Mouse (Mus musculus) heart, embryonic 12.5 days (tissue): ENCODE data around the gene Slc51b. TPM values are rescaled to one million over a fixed set of nuclear protein-coding genes. Genes with fewer than 3 reads are reported as not detected.

ENCODE experiments used
- ATAC-seq: fragments of 200-750 bp; cut with Nextera tagmentation; 2 replicates; pipeline ENCODE4 v1.8.0; 2017; ENCODE audit warnings: moderate TSS enrichment, moderate library complexity; ENCODE audit not compliant: insufficient number of reproducible peaks, low FRiP score
- H3K27ac ChIP-seq: fragments of 300-500 bp; sonication (generic); 2 replicates; pipeline ENCODE4 v1.5.1; 2016; ENCODE audit warnings: mild to moderate bottlenecking, moderate library complexity; ENCODE audit not compliant: poor library complexity, severe bottlenecking
- H3K27me3 ChIP-seq: fragments of 300-500 bp; sonication (generic); replicated peaks from 2 replicates; pipeline ENCODE4 v1.6.1; 2016; ENCODE audit warnings: mild to moderate bottlenecking, moderate library complexity
- H3K36me3 ChIP-seq: fragments of 300-500 bp; sonication (generic); 2 replicates; pipeline ENCODE4 v1.6.1; 2016; ENCODE audit warnings: mild to moderate bottlenecking, moderate library complexity
- H3K4me1 ChIP-seq: fragments of 300-500 bp; sonication (generic); replicated peaks from 2 replicates; pipeline ENCODE4 v1.6.1; 2016; ENCODE audit warnings: mild to moderate bottlenecking
- H3K4me2 ChIP-seq: fragments of 300-500 bp; sonication (generic); 2 replicates; pipeline ENCODE4 v1.6.1; 2016; ENCODE audit warnings: mild to moderate bottlenecking, moderate library complexity
- H3K4me3 ChIP-seq: fragments of 300-500 bp; sonication (generic); 2 replicates; pipeline ENCODE4 v1.5.1; 2016; ENCODE audit warnings: mild to moderate bottlenecking
- H3K9ac ChIP-seq: fragments of 300-500 bp; sonication (generic); 2 replicates; pipeline ENCODE4 v1.6.1; 2016; ENCODE audit warnings: mild to moderate bottlenecking, moderate library complexity
- H3K9me3 ChIP-seq: fragments of 300-500 bp; sonication (generic); replicated peaks from 2 replicates; pipeline ENCODE4 v1.6.1; 2016; ENCODE audit warnings: mild to moderate bottlenecking, moderate library complexity
- WGBS: fragments of 180-500 bp; shearing (Covaris S2); methylation state at CpG from one replicate; pipeline ENCODE4 v1.1.7; 2016; 5-methylcytosine and 5-hydroxymethylcytosine counted together
- polyA plus RNA-seq: library from polyadenylated mRNA; unstranded; fragments of >200 nt; fragmentation: Nextera tagmentation; extraction: Ambion mirVana; gene quantifications from 2 replicates; pipeline ENCODE4 v1.2.1, GENCODE M21; 2016

The Slc51b gene
- not detected in 2 replicates for polyA plus RNA-seq

- H3K4me2 ChIP-seq = no peak within 1 kb of the TSS
- no peaks in the 10 kb centered on the region for H3K36me3 ChIP-seq
- ATAC-seq = no peak
- 76% methylated on average over 11 of the region's 11 CpGs for WGBS
- no peaks in the 10 kb centered on the region for H3K9me3 ChIP-seq
- H3K4me1 ChIP-seq = no peaks in the 10 kb centered on the region
- no peak within 1 kb of the TSS for H3K9ac ChIP-seq
- no peaks in the 10 kb centered on the region for H3K27me3 ChIP-seq
- H3K27ac ChIP-seq = no peak within 1 kb of the TSS
- no peak within 1 kb of the TSS for H3K4me3 ChIP-seq
These were observed at the start of gene Slc51b for GRCm38 (mm10) chr9:65422760-65423501. TSS of gene Slc51b (minus strand) at chr9:65422955.

GRCm38 (mm10) chr9:65467686-65468085 lies 44.9 kb upstream of the Slc51b start:
- Histone ChIP-seq H3K9ac (no peak overlapping the region), H3K4me3 (no peak overlapping the region), H3K36me3 (peaks cover 49% of the 10 kb centered on the region), H3K4me2 (no peak overlapping the region), H3K9me3 (no peaks in the 10 kb centered on the region), H3K4me1 (no peaks in the 10 kb centered on the region), H3K27me3 (no peaks in the 10 kb centered on the region), H3K27ac (no peak overlapping the region)
- WGBS = 68% methylated on average over 11 of the region's 11 CpGs
- no peak for ATAC-seq

- no peak overlapping the region for H3K4me3 ChIP-seq
- H3K27ac ChIP-seq = no peak overlapping the region
- H3K27me3 ChIP-seq = no peaks in the 10 kb centered on the region
- 93% methylated on average over 2 of the region's 2 CpGs for WGBS
- no peak overlapping the region for H3K4me2 ChIP-seq
- H3K4me1 ChIP-seq = peaks cover 13% of the 10 kb centered on the region
- peaks cover 30% of the 10 kb centered on the region for H3K36me3 ChIP-seq
- no peaks in the 10 kb centered on the region for H3K9me3 ChIP-seq
- no peak overlapping the region for H3K9ac ChIP-seq
- ATAC-seq = no peak
These were observed 42.5 kb upstream of the Slc51b start for GRCm38 (mm10) chr9:65465241-65465640.

GRCm38 (mm10) chr9:65464161-65464560 lies 41.4 kb upstream of the Slc51b start:
- Histone ChIP-seq H3K27me3 (no peaks in the 10 kb centered on the region), H3K36me3 (peaks cover 20% of the 10 kb centered on the region), H3K4me2 (no peak overlapping the region), H3K9me3 (no peaks in the 10 kb centered on the region), H3K27ac (no peak overlapping the region), H3K9ac (no peak overlapping the region), H3K4me3 (no peak overlapping the region), H3K4me1 (peaks cover 14% of the 10 kb centered on the region)
- 91% methylated on average over 6 of the region's 6 CpGs for WGBS
- ATAC-seq = no peak

GRCm38 (mm10) chr9:65462544-65462943 lies 39.8 kb upstream of the Slc51b start:
- Histone ChIP-seq H3K4me1 (peaks cover 14% of the 10 kb centered on the region), H3K9ac (no peak overlapping the region), H3K4me3 (no peak overlapping the region), H3K36me3 (peaks cover 16% of the 10 kb centered on the region), H3K27me3 (no peaks in the 10 kb centered on the region), H3K4me2 (no peak overlapping the region), H3K27ac (no peak overlapping the region), H3K9me3 (no peaks in the 10 kb centered on the region)
- 67% methylated on average over 5 of the region's 5 CpGs for WGBS
- ATAC-seq = no peak

- peak; percentile 94 for ATAC-seq
- H3K27ac ChIP-seq = peak within 1 kb of the TSS; percentile 93
- peak within 1 kb of the TSS; percentile 93 for H3K9ac ChIP-seq
- H3K9me3 ChIP-seq = no peaks in the 10 kb centered on the region
- under 1% methylated on average over 53 of the region's 53 CpGs for WGBS
- no peaks in the 10 kb centered on the region for H3K27me3 ChIP-seq
- peaks cover 14% of the 10 kb centered on the region for H3K4me1 ChIP-seq
- peak within 1 kb of the TSS; percentile 93 for H3K4me3 ChIP-seq
- H3K4me2 ChIP-seq = peak within 1 kb of the TSS; percentile 72
- H3K36me3 ChIP-seq = peaks cover 10% of the 10 kb centered on the region
These were observed 38.1 kb upstream of the Slc51b start, which contains the start of gene Spg21 for GRCm38 (mm10) chr9:65460732-65461442. TSS of gene Spg21 (plus strand) at chr9:65460947.

GRCm38 (mm10) chr9:65460198-65460597 lies 37.4 kb upstream of the Slc51b start:
- Histone ChIP-seq H3K36me3 (peaks cover 3% of the 10 kb centered on the region; the same call in 1 of the 2 replicates), H3K27me3 (no peaks in the 10 kb centered on the region), H3K27ac (peak overlapping the region; percentile 93), H3K9ac (no peak overlapping the region), H3K4me1 (peaks cover 14% of the 10 kb centered on the region), H3K4me2 (peak overlapping the region; percentile 72), H3K4me3 (peak overlapping the region; percentile 93; the same call in 1 of the 2 replicates), H3K9me3 (no peaks in the 10 kb centered on the region)
- ATAC-seq = no peak
- WGBS = 58% methylated on average over 3 of the region's 3 CpGs

- Histone ChIP-seq H3K27me3 (no peaks in the 10 kb centered on the region), H3K4me2 (no peak overlapping the region), H3K27ac (no peak overlapping the region), H3K9me3 (no peaks in the 10 kb centered on the region), H3K36me3 (0 out of 2 replicates have a peak, but pooled peaks cover 3% of the 10 kb centered on the region), H3K4me3 (no peak overlapping the region), H3K4me1 (peaks cover 14% of the 10 kb centered on the region), H3K9ac (no peak overlapping the region)
- WGBS = 89% methylated on average over 2 of the region's 2 CpGs
- ATAC-seq = no peak
These were observed 36.2 kb upstream of the Slc51b start for GRCm38 (mm10) chr9:65458975-65459374.

GRCm38 (mm10) chr9:65447951-65448350 lies 25.2 kb upstream of the Slc51b start:
- no peak for ATAC-seq
- Histone ChIP-seq H3K9ac (no peak overlapping the region), H3K9me3 (no peaks in the 10 kb centered on the region), H3K27ac (no peak overlapping the region), H3K4me2 (no peak overlapping the region), H3K36me3 (peaks cover 81% of the 10 kb centered on the region), H3K4me3 (no peak overlapping the region), H3K27me3 (no peaks in the 10 kb centered on the region), H3K4me1 (no peaks in the 10 kb centered on the region)
- 85% methylated on average over 6 of the region's 6 CpGs for WGBS

- H3K36me3 ChIP-seq = peaks cover 81% of the 10 kb centered on the region
- H3K9me3 ChIP-seq = no peaks in the 10 kb centered on the region
- no peaks in the 10 kb centered on the region for H3K4me1 ChIP-seq
- no peak for ATAC-seq
- H3K4me2 ChIP-seq = no peak overlapping the region
- no peak overlapping the region for H3K9ac ChIP-seq
- H3K27ac ChIP-seq = no peak overlapping the region
- H3K4me3 ChIP-seq = no peak overlapping the region
- H3K27me3 ChIP-seq = no peaks in the 10 kb centered on the region
- 89% methylated on average over 4 of the region's 4 CpGs for WGBS
These were observed 21.9 kb upstream of the Slc51b start for GRCm38 (mm10) chr9:65444692-65445091.

- Histone ChIP-seq H3K27me3 (no peaks in the 10 kb centered on the region), H3K9me3 (no peaks in the 10 kb centered on the region; the same call in 1 of the 2 replicates), H3K27ac (no peak within 1 kb of the TSS), H3K36me3 (peaks cover 17% of the 10 kb centered on the region), H3K4me1 (peaks cover 4% of the 10 kb centered on the region; the same call in 1 of the 2 replicates), H3K4me3 (peak within 1 kb of the TSS; percentile 85), H3K9ac (peak within 1 kb of the TSS; percentile 82), H3K4me2 (peak within 1 kb of the TSS; percentile 73)
- under 1% methylated on average over 54 of the region's 54 CpGs for WGBS
- peak; percentile 91 for ATAC-seq
These were observed 13.0 kb upstream of the Slc51b start, which contains the start of gene Mtfmt for GRCm38 (mm10) chr9:65435671-65436301. TSS of gene Mtfmt (plus strand) at chr9:65435782.
